Mouse (Mus musculus): ENCODE results near the gene Tubb4a.

DNA sequence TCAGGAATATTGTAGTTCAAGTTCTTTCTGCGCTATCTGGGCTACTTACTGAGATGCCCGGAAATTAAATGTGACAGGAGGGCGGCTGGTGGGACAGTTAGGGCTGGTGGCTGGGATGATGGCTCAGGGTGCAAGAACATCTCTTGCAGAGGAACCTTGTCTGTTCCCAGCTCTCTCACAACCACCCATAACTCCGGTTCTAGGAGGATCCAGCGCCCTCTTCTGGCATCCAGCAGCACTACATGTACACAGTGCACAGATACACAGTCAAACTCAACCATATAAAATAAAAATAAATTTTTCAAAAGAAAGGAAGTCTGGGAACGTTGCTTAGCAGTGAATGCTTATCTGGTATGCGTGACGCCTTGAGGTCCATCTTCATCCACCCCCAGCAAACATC, 48.6 kb downstream of the Tubb4a start:
- TF ChIP-seq POLR2A (IDR thresholded peaks at IDR 0.05; ENCODE audit: low read depth, low read length) = no peak
- no peak for TF ChIP-seq CTCF (IDR thresholded peaks at IDR 0.05; ENCODE audit: extremely low read depth, insufficient read depth, insufficient read length, insufficient replicate concordance)
